Mouse (Mus musculus): Measurements from ENCODE around the gene Tprn. TPM values are rescaled to one million over a fixed set of nuclear protein-coding genes. Genes with fewer than 3 reads are reported as not detected.

Tprn gene
- polyA plus RNA-seq, 1 experiment, result 12.3 TPM

- Histone ChIP-seq H3K27ac (ENCODE audit: insufficient read depth, low read length) (no peak overlapping the region), H3K36me3 (ENCODE audit: control insufficient read depth, insufficient read depth, low read length, poor library complexity, severe bottlenecking) (no peaks in the 10 kb centered on the region), H3K4me3 (ENCODE audit: low read depth, low read length) (no peak overlapping the region), H3K9me3 (replicated peaks; ENCODE audit: control insufficient read depth, insufficient read depth, low read length, poor library complexity, severe bottlenecking) (no peaks in the 10 kb centered on the region), H3K9ac (ENCODE audit: low read depth, poor library complexity, severe bottlenecking) (no peak overlapping the region), H3K4me1 (ENCODE audit: control insufficient read depth, insufficient read depth, low read length) (no peaks in the 10 kb centered on the region), H3K27me3 (ENCODE audit: control insufficient read depth, insufficient read depth, low read length, poor library complexity, severe bottlenecking) (no peaks in the 10 kb centered on the region)
- TF ChIP-seq CTCF (IDR thresholded peaks at IDR 0.05; ENCODE audit: low read depth, low read length) (no peak), POLR2A (IDR thresholded peaks at IDR 0.05; ENCODE audit: insufficient read depth, low read length) (no peak), EP300 (IDR thresholded peaks at IDR 0.05; ENCODE audit: insufficient read depth, low read depth, low read length) (no peak)
Measured at GRCm38 (mm10) chr2:25298046-25298445, 35.6 kb downstream of the Tprn start.

GRCm38 (mm10) chr2:25303452-25303851 is 41.0 kb downstream of the Tprn start:
- no peak overlapping the region for H3K27ac ChIP-seq (ENCODE audit: insufficient read depth, low read length)
- H3K4me1 ChIP-seq (ENCODE audit: control insufficient read depth, insufficient read depth, low read length), result no peaks in the 10 kb centered on the region
- TF ChIP-seq CTCF (IDR thresholded peaks at IDR 0.05; ENCODE audit: low read depth, low read length) (no peak), EP300 (IDR thresholded peaks at IDR 0.05; ENCODE audit: insufficient read depth, low read depth, low read length) (no peak), POLR2A (IDR thresholded peaks at IDR 0.05; ENCODE audit: insufficient read depth, low read length) (no peak)
- H3K36me3 ChIP-seq (ENCODE audit: control insufficient read depth, insufficient read depth, low read length, poor library complexity, severe bottlenecking), result no peaks in the 10 kb centered on the region
- no peak overlapping the region for H3K9ac ChIP-seq (ENCODE audit: low read depth, poor library complexity, severe bottlenecking)
- no peaks in the 10 kb centered on the region for H3K9me3 ChIP-seq (replicated peaks; ENCODE audit: control insufficient read depth, insufficient read depth, low read length, poor library complexity, severe bottlenecking)
- H3K27me3 ChIP-seq (ENCODE audit: control insufficient read depth, insufficient read depth, low read length, poor library complexity, severe bottlenecking), result no peaks in the 10 kb centered on the region
- no peak overlapping the region for H3K4me3 ChIP-seq (ENCODE audit: low read depth, low read length)

- no peaks in the 10 kb centered on the region for H3K36me3 ChIP-seq (ENCODE audit: control insufficient read depth, insufficient read depth, low read length, poor library complexity, severe bottlenecking)
- H3K9me3 ChIP-seq (replicated peaks; ENCODE audit: control insufficient read depth, insufficient read depth, low read length, poor library complexity, severe bottlenecking), result no peaks in the 10 kb centered on the region
- H3K4me1 ChIP-seq (ENCODE audit: control insufficient read depth, insufficient read depth, low read length), result no peaks in the 10 kb centered on the region
- H3K27ac ChIP-seq (ENCODE audit: insufficient read depth, low read length), result no peak overlapping the region
- no peak for TF ChIP-seq CTCF (IDR thresholded peaks at IDR 0.05; ENCODE audit: low read depth, low read length)
- TF ChIP-seq POLR2A (IDR thresholded peaks at IDR 0.05; ENCODE audit: insufficient read depth, low read length), result no peak
- no peak for TF ChIP-seq EP300 (IDR thresholded peaks at IDR 0.05; ENCODE audit: insufficient read depth, low read depth, low read length)
- no peak overlapping the region for H3K9ac ChIP-seq (ENCODE audit: low read depth, poor library complexity, severe bottlenecking)
- H3K4me3 ChIP-seq (ENCODE audit: low read depth, low read length), result no peak overlapping the region
- H3K27me3 ChIP-seq (ENCODE audit: control insufficient read depth, insufficient read depth, low read length, poor library complexity, severe bottlenecking), result no peaks in the 10 kb centered on the region
Measured at GRCm38 (mm10) chr2:25303931-25304656, 41.7 kb downstream of the Tprn start.

GRCm38 (mm10) chr2:25304657-25305541 is 42.5 kb downstream of the Tprn start:
- Histone ChIP-seq H3K9me3 (replicated peaks; ENCODE audit: control insufficient read depth, insufficient read depth, low read length, poor library complexity, severe bottlenecking) (no peaks in the 10 kb centered on the region), H3K27ac (ENCODE audit: insufficient read depth, low read length) (no peak overlapping the region)

GRCm38 (mm10) chr2:25305587-25306359 is 43.4 kb downstream of the Tprn start:
- Histone ChIP-seq H3K27me3 (ENCODE audit: control insufficient read depth, insufficient read depth, low read length, poor library complexity, severe bottlenecking) (no peaks in the 10 kb centered on the region), H3K27ac (ENCODE audit: insufficient read depth, low read length) (no peak overlapping the region), H3K9me3 (replicated peaks; ENCODE audit: control insufficient read depth, insufficient read depth, low read length, poor library complexity, severe bottlenecking) (no peaks in the 10 kb centered on the region), H3K36me3 (ENCODE audit: control insufficient read depth, insufficient read depth, low read length, poor library complexity, severe bottlenecking) (no peaks in the 10 kb centered on the region), H3K4me1 (ENCODE audit: control insufficient read depth, insufficient read depth, low read length) (no peaks in the 10 kb centered on the region), H3K4me3 (ENCODE audit: low read depth, low read length) (peak overlapping the region; percentile 54; the same call in 1 of the 2 replicates), H3K9ac (ENCODE audit: low read depth, poor library complexity, severe bottlenecking) (no peak overlapping the region)
- no peak for TF ChIP-seq EP300 (IDR thresholded peaks at IDR 0.05; ENCODE audit: insufficient read depth, low read depth, low read length)
- no peak for TF ChIP-seq POLR2A (IDR thresholded peaks at IDR 0.05; ENCODE audit: insufficient read depth, low read length)
- TF ChIP-seq CTCF (IDR thresholded peaks at IDR 0.05; ENCODE audit: low read depth, low read length), result no peak

More at GRCm38 (mm10) chr2:25304657-25305541, 42.5 kb downstream of the Tprn start:
- no peak overlapping the region for H3K9ac ChIP-seq (ENCODE audit: low read depth, poor library complexity, severe bottlenecking)
- TF ChIP-seq EP300 (IDR thresholded peaks at IDR 0.05; ENCODE audit: insufficient read depth, low read depth, low read length), result no peak
- no peak for TF ChIP-seq CTCF (IDR thresholded peaks at IDR 0.05; ENCODE audit: low read depth, low read length)
- TF ChIP-seq POLR2A (IDR thresholded peaks at IDR 0.05; ENCODE audit: insufficient read depth, low read length), result no peak
- H3K27me3 ChIP-seq (ENCODE audit: control insufficient read depth, insufficient read depth, low read length, poor library complexity, severe bottlenecking), result no peaks in the 10 kb centered on the region
- H3K4me1 ChIP-seq (ENCODE audit: control insufficient read depth, insufficient read depth, low read length), result no peaks in the 10 kb centered on the region
- H3K4me3 ChIP-seq (ENCODE audit: low read depth, low read length), result peak overlapping the region; percentile 54
- no peaks in the 10 kb centered on the region for H3K36me3 ChIP-seq (ENCODE audit: control insufficient read depth, insufficient read depth, low read length, poor library complexity, severe bottlenecking)

All from ES-Bruce4 (cell line).